Mouse (Mus musculus) embryonic stem cell, embryonic (primary cell): ENCODE results near the gene Aldh3a2.

ENCODE experiments used
- CTCF ChIA-PET, 4 experiments: fragments of 300-600 bp in 2 of 4; fragments of 350-600 bp in 2 of 4; sonication (Branson Sonifier 250); formaldehyde crosslinking; loops; one replicate each; lab custom pipeline; 2022; ENCODE audit warnings: inconsistent platforms in 2 of 4; lab: Charles Lee
- POLR2A ChIA-PET, 4 experiments: fragments of 300-600 bp in 2 of 4; fragments of 350-600 bp in 2 of 4; sonication (Branson Sonifier 250); formaldehyde crosslinking; loops; one replicate each; lab custom pipeline; 2022; ENCODE audit warnings: antibody characterized with exemption in 4 of 4, inconsistent platforms in 1 of 4; lab: Charles Lee

Aldh3a2 gene

DNA sequence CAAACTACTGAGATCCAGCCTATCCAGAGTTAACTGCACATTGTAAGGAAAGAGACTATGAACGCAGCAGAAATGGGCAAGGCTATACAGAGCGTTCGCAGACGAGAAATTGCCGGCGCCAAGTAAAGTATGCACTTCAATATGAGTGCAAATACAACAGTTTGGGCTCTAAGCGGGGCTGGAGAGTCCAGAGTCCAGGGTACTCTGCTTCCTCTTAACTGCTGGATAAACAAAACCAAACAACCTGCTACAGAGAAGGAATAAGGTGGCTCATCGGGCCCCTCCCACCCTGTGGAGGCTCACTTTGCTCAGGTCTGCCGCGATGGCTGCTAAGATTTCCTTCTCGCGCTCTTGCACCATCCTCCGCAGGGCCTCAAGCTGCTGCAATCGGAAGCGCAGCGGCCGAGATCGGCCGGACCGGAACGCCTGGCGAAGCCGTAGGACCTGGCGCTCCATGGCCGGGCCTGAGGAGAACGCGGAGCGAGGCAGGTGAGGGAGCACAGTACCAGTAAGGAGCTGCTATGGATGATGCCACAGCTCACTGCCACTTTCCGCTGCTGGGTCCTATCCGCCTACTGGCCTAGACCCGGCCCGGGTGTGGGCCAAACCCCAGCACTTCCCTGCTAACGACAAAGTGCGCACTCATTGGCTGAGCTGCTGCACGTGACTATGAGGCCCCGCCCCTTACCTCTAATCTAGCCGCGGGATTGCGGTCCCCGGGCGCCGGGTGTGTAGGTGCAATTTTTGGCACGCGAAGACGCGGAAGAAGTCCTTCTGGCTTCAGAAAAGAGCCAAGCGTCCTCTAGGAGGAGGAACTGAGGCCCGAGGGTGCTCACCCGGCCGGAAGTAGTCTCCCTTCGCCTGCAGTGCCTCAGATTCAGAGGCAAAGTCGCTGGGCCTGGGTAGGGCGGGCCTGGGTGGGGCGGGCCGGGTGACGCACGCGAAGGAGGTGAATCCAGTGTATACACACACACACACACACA is at the start of gene Aldh3a2:
TSS of gene Aldh3a2 (minus strand) at position 914 of the 983 bp plus-strand sequence.
- POLR2A ChIA-PET = interaction anchor here (0.6 to 1.8 kb wide), 51 partner anchors 10 to 1372 kb away, joined by 3 to 15 read pairs (median 4); partner anchors contain the start of genes Usp22 (in 3 of the 4), Slc47a2 (in 1 of the 4) and Ulk2 (in 1 of the 4)
- CTCF ChIA-PET = interaction anchor here in 3 of 4 experiments (0.5 to 1.1 kb wide), 12 partner anchors 12 to 448 kb away, joined by 3 to 5 read pairs (median 3); partner anchors contain the start of gene Slc47a2 (in 1 of the 3)

DNA sequence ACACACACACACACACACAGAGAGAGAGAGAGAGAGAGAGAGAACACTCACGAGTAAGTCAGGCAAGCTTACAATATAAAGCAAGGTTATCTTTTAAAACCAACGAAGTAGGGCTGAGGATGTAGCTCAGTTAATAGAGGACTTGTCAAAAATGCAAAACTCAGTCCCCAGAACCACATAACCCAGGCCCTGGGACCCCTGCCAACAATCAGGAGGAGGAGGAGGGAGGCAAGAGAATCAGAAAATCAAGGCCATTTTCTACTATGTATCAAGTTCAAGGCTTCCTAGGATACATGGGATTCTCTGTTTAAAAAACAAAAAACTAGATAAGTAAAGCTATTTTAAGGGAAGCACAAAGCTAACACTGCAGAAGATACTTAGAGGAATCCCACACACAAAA is 49.6 kb upstream of the Aldh3a2 start:
- POLR2A ChIA-PET = no interaction called here
- CTCF ChIA-PET = interaction anchor here in 1 of 4 experiments (0.6 kb wide), 1 partner anchor 17 kb away, joined by 3 read pairs; no protein-coding TSS in a partner anchor

DNA sequence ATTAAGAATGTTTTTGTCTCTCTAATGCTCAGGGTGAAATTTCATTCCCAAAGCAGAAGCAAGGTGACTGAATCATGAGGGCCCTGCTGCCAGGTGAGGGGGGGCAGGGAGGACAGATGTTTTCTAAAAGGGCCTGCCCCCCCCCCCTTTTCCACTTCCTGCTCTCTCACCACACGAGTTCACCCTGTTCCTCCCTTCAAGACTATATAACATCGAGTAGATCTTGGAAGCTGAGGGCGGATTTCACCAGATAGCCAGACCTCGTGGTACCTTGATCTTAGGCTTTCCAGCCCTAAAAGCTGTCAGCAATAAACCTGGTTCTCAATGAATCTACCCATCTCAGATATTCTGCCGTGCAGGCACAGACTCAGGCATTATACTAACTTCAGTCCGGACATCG is 43.1 kb upstream of the Aldh3a2 start:
- CTCF ChIA-PET = interaction anchor here in 1 of 4 experiments (1.0 kb wide), 1 partner anchor 33 kb away, joined by 3 read pairs; no protein-coding TSS in a partner anchor
- POLR2A ChIA-PET = interaction anchor here in 2 of 4 experiments (1.0 to 2.1 kb wide), 3 partner anchors 9 to 10 kb away, joined by 3 to 7 read pairs (median 3); no protein-coding TSS in a partner anchor

GRCm38 (mm10) chr11:61309831-61310230 is 42.6 kb upstream of the Aldh3a2 start:
- POLR2A ChIA-PET = interaction anchor here in 2 of 4 experiments (1.0 to 2.1 kb wide), 3 partner anchors 8 to 10 kb away, joined by 3 to 7 read pairs (median 3); no protein-coding TSS in a partner anchor
- CTCF ChIA-PET = interaction anchor here in 1 of 4 experiments (1.0 kb wide), 1 partner anchor 33 kb away, joined by 3 read pairs; no protein-coding TSS in a partner anchor

GRCm38 (mm10) chr11:61307795-61308194 is 40.5 kb upstream of the Aldh3a2 start:
- CTCF ChIA-PET = interaction anchor here in 3 of 4 experiments (0.6 to 1.0 kb wide), 6 partner anchors 28 to 367 kb away, joined by 3 to 6 read pairs (median 3); partner anchors contain the start of gene Slc47a2 (in 2 of the 3)
- POLR2A ChIA-PET = interaction anchor here in 2 of 4 experiments (0.6 to 2.0 kb wide), 18 partner anchors 10 to 186 kb away, joined by 3 to 20 read pairs (median 3); partner anchors contain the start of genes Slc47a2 (in 2 of the 2), Aldh3a2 (in 1 of the 2), Mapk7 (in 1 of the 2) and Usp22 (in 1 of the 2)

- ChIA-PET CTCF (interaction anchor here in 3 of 4 experiments (0.5 to 1.2 kb wide), 13 partner anchors 14 to 1287 kb away, joined by 3 to 6 read pairs (median 3); partner anchors contain the start of genes Aldh3a2 (in 1 of the 3) and Slc47a2 (in 1 of the 3)), POLR2A (interaction anchor here in 2 of 4 experiments (0.8 to 1.7 kb wide), 4 partner anchors 9 to 24 kb away, joined by 3 to 9 read pairs (median 4); no protein-coding TSS in a partner anchor)
These were observed 38.1 kb upstream of the Aldh3a2 start for GRCm38 (mm10) chr11:61305377-61305776.

- CTCF ChIA-PET = interaction anchor here in 1 of 4 experiments (0.6 kb wide), 1 partner anchor 83 kb away, joined by 3 read pairs; no protein-coding TSS in a partner anchor
- POLR2A ChIA-PET = interaction anchor here in 1 of 4 experiments (1.3 to 1.7 kb wide), 2 partner anchors 15 to 34 kb away, joined by 3 to 9 read pairs; no protein-coding TSS in a partner anchor
These were observed 37.3 kb upstream of the Aldh3a2 start for GRCm38 (mm10) chr11:61304535-61304934.

- ChIA-PET POLR2A (interaction anchor here (0.5 to 3.2 kb wide), 30 partner anchors 10 to 490 kb away, joined by 3 to 12 read pairs (median 3); partner anchors contain the start of genes Aldh3a2 (in 3 of the 4), Usp22 (in 3 of the 4), Mapk7 (in 1 of the 4) and Shmt1 (in 1 of the 4)), CTCF (interaction anchor here in 3 of 4 experiments (0.5 to 0.8 kb wide), 6 partner anchors 13 to 484 kb away, joined by 3 to 9 read pairs (median 3); partner anchors contain the start of gene Slc47a2 (in 1 of the 3))
These were observed 33.6 kb upstream of the Aldh3a2 start for GRCm38 (mm10) chr11:61300716-61301392.

DNA sequence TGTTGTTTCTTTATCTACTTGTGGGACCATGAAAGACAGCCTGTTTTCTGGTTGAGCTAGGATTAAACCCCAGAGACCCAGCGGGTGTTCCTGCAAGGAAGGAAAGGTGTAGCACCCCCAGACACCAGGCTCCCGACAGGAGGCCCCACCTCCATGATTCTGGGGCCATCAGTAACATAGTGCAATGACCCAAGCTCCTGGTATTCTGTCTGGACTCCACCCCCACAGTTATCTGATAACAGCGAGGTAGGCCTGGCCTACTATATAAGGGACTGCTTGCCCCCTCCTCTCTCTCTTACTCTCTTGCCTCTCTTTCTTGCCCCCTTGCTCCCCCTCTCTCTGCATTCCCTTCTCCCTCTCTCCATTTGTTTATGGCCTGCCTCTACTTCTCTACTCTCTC is 32.9 kb upstream of the Aldh3a2 start:
- ChIA-PET POLR2A (interaction anchor here (0.5 to 3.2 kb wide), 19 partner anchors 10 to 489 kb away, joined by 3 to 12 read pairs (median 3); partner anchors contain the start of genes Aldh3a2 (in 3 of the 4), Mapk7 (in 1 of the 4), Shmt1 (in 1 of the 4) and Slc47a2 (in 1 of the 4)), CTCF (interaction anchor here in 2 of 4 experiments (0.6 to 0.8 kb wide), 3 partner anchors 17 to 373 kb away, joined by 3 to 9 read pairs (median 4); partner anchors contain the start of gene Slc47a2 (in 1 of the 2))

DNA sequence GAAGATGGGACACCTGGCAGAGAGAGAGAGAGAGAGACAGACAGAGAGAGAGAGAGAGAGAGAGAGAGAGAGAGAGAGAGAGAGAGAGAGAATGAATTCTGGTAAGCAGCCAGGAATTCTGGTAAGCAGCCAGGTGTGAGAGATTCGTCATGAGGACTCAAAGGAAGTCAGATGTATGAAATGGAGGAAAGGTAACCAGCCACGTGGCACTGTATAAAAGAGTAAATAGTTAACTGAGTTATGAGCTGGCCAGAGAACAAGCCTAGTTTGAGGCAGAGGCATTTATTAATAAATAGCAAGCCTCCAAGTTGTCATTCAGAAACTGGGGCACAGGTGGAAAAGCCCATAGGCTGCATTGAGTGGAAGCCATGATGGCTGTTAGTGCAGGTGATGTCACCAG is 30.6 kb upstream of the Aldh3a2 start:
- ChIA-PET CTCF (no interaction called here), POLR2A (interaction anchor here in 2 of 4 experiments (0.5 to 3.0 kb wide), 11 partner anchors 10 to 1341 kb away, joined by 3 to 10 read pairs (median 3); partner anchors contain the start of gene Aldh3a2 (in 1 of the 2))

- POLR2A ChIA-PET = interaction anchor here in 2 of 4 experiments (0.6 to 3.0 kb wide), 14 partner anchors 8 to 411 kb away, joined by 3 to 10 read pairs (median 3); partner anchors contain the start of genes Aldh3a2 (in 1 of the 2) and Rnf112 (in 1 of the 2)
- CTCF ChIA-PET = interaction anchor here in 1 of 4 experiments (0.6 kb wide), 1 partner anchor 67 kb away, joined by 5 read pairs; no protein-coding TSS in a partner anchor
These were observed 30.1 kb upstream of the Aldh3a2 start for GRCm38 (mm10) chr11:61297326-61297725.

GRCm38 (mm10) chr11:61296556-61296955 is 29.3 kb upstream of the Aldh3a2 start:
- CTCF ChIA-PET = no interaction called here
- POLR2A ChIA-PET = interaction anchor here in 2 of 4 experiments (0.8 to 3.0 kb wide), 16 partner anchors 9 to 287 kb away, joined by 3 to 10 read pairs (median 3); partner anchors contain the start of genes Aldh3a2 (in 1 of the 2), Rnf112 (in 1 of the 2) and Slc47a2 (in 1 of the 2)

- ChIA-PET CTCF (interaction anchor here in 2 of 4 experiments (0.6 to 1.0 kb wide), 2 partner anchors 378 to 1520 kb away, joined by 3 to 6 read pairs; no protein-coding TSS in a partner anchor), POLR2A (interaction anchor here in 2 of 4 experiments (0.6 to 3.0 kb wide), 13 partner anchors 9 to 48 kb away, joined by 3 to 10 read pairs (median 3); partner anchors contain the start of genes Aldh3a2 (in 1 of the 2) and Slc47a2 (in 1 of the 2))
These were observed 28.3 kb upstream of the Aldh3a2 start for GRCm38 (mm10) chr11:61295556-61295955.

DNA sequence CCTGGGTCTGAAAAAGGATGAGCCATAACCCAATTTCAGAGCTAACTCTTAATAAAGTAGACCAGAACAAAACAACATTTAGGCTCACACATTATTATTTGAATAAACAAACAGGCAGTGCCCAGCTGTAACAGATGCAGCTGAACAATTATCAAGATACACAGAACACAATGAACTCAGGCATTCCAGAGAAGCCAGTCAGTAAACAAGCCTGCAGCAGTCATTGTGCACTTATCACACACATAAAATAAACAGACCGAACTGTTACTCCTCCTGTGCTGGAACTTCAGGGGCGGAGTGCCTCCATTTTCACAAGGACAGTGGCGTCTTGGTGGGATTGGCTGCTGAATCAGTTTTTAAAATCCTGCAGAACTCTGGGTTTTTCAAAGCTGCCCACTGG is 27.2 kb upstream of the Aldh3a2 start:
- CTCF ChIA-PET = no interaction called here
- POLR2A ChIA-PET = interaction anchor here in 2 of 4 experiments (0.6 to 1.3 kb wide), 3 partner anchors 25 to 393 kb away, joined by 3 to 10 read pairs (median 5); no protein-coding TSS in a partner anchor

GRCm38 (mm10) chr11:61293251-61293650 is 26.0 kb upstream of the Aldh3a2 start:
- ChIA-PET CTCF (no interaction called here), POLR2A (interaction anchor here in 1 of 4 experiments (0.7 kb wide), 1 partner anchor 112 kb away, joined by 5 read pairs; no protein-coding TSS in a partner anchor)

GRCm38 (mm10) chr11:61284323-61284722 is 17.1 kb upstream of the Aldh3a2 start:
- POLR2A ChIA-PET = no interaction called here
- CTCF ChIA-PET = interaction anchor here in 1 of 4 experiments (0.6 kb wide), 1 partner anchor 10 kb away, joined by 5 read pairs; no protein-coding TSS in a partner anchor
